Mouse (Mus musculus): ENCODE measurements at regions not wholly inside any gene's neighbourhood (a gene's known extent, or its start where the extent isn't known, plus 50 kb on each side); places are given as distances from the start of the nearest gene placed in this dataset.

GRCm38 (mm10) chr13:72061659-72062058, 98.1 kb upstream of the Irx1 start:
- no peak for TF ChIP-seq CTCF (IDR thresholded peaks at IDR 0.05; ENCODE audit: insufficient read depth, low read length)
- no peak for TF ChIP-seq POLR2A (IDR thresholded peaks at IDR 0.05; ENCODE audit: borderline replicate concordance, extremely low read depth, low read depth, low read length)
